Mouse (Mus musculus) midbrain, embryonic 12.5 days (tissue): ENCODE measurements around the gene Enox1. TPM values are rescaled to one million over a fixed set of nuclear protein-coding genes. Genes with fewer than 3 reads are reported as not detected.

Experiments used
- ATAC-seq: fragments of 200-750 bp; cut with Nextera tagmentation; 2 replicates; pipeline ENCODE4 v1.8.0; 2017; ENCODE audit warnings: low read depth, moderate TSS enrichment, moderate library complexity; ENCODE audit not compliant: low FRiP score
- H3K27ac ChIP-seq: fragments of 300-500 bp; sonication (generic); replicated peaks from 2 replicates; pipeline ENCODE4 v1.5.1; 2016; ENCODE audit warnings: mild to moderate bottlenecking
- H3K27me3 ChIP-seq: fragments of 300-500 bp; sonication (generic); 2 replicates; pipeline ENCODE4 v1.6.1; 2016; ENCODE audit warnings: mild to moderate bottlenecking
- H3K36me3 ChIP-seq: fragments of 300-500 bp; sonication (generic); 2 replicates; pipeline ENCODE4 v1.6.1; 2016
- H3K4me1 ChIP-seq: fragments of 300-500 bp; sonication (generic); 2 replicates; pipeline ENCODE4 v1.6.1; 2016
- H3K4me2 ChIP-seq: fragments of 300-500 bp; sonication (generic); replicated peaks from 2 replicates; pipeline ENCODE4 v1.6.1; 2016; ENCODE audit warnings: mild to moderate bottlenecking, moderate library complexity
- H3K4me3 ChIP-seq: fragments of 300-500 bp; sonication (generic); 2 replicates; pipeline ENCODE4 v1.5.1; 2016; ENCODE audit warnings: mild to moderate bottlenecking
- H3K9ac ChIP-seq: fragments of 300-500 bp; sonication (generic); replicated peaks from 2 replicates; pipeline ENCODE4 v1.6.1; 2016; ENCODE audit warnings: mild to moderate bottlenecking, moderate library complexity
- H3K9me3 ChIP-seq: fragments of 300-500 bp; sonication (generic); 2 replicates; pipeline ENCODE4 v1.6.1; 2016; ENCODE audit warnings: mild to moderate bottlenecking
- WGBS: fragments of 180-500 bp; shearing (Covaris S2); methylation state at CpG from one replicate; pipeline ENCODE4 v1.1.7; 2016; 5-methylcytosine and 5-hydroxymethylcytosine counted together
- polyA plus RNA-seq: library from polyadenylated mRNA; unstranded; fragments of >200 nt; fragmentation: Nextera tagmentation; extraction: Ambion mirVana; gene quantifications from 2 replicates; pipeline ENCODE4 v1.2.1, GENCODE M21; 2016

Enox1 gene
- polyA plus RNA-seq, 1 experiment from 2014 or later: 35.1 TPM

- Histone ChIP-seq H3K4me1 (no peaks in the 10 kb centered on the region), H3K4me2 (no peak overlapping the region), H3K9ac (no peak overlapping the region), H3K27me3 (no peaks in the 10 kb centered on the region), H3K27ac (no peak overlapping the region), H3K36me3 (no peaks in the 10 kb centered on the region), H3K9me3 (no peaks in the 10 kb centered on the region), H3K4me3 (no peak overlapping the region)
- ATAC-seq: no peak
- WGBS: 73% methylated on average over 11 of the region's 11 CpGs
Measured at GRCm38 (mm10) chr14:77343662-77344340, 187.2 kb downstream of the Enox1 start.

DNA sequence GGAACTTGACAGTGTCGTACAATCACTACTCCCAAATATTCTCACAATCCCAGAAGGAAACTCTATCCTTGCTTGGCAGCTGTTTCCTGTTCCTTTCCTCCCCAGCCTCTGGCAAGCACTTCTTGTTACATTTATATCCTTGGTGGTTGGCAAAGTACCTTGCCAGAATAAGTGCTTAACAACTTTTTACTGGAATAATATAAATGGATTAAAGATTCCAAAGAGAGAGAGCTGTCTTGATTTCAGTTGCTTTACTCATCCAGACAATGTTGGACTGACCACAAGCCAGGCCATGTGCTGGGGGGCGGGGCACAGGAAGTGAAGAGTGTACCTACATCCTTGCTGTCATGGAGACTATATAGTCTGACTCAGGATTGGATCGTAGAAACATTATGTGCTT is 189.7 kb downstream of the Enox1 start:
- Histone ChIP-seq H3K36me3 (no peaks in the 10 kb centered on the region), H3K4me2 (no peak overlapping the region), H3K9ac (no peak overlapping the region), H3K9me3 (no peaks in the 10 kb centered on the region), H3K27ac (no peak overlapping the region), H3K4me3 (no peak overlapping the region), H3K27me3 (no peaks in the 10 kb centered on the region), H3K4me1 (peaks cover 6% of the 10 kb centered on the region; the same call in 1 of the 2 replicates)
- WGBS: 88% methylated on average over 3 of the region's 3 CpGs
- ATAC-seq: no peak

GRCm38 (mm10) chr14:77351803-77352352 is 195.3 kb downstream of the Enox1 start:
- WGBS: 92% methylated on average over 2 of the region's 2 CpGs
- H3K4me3 ChIP-seq: no peak overlapping the region

DNA sequence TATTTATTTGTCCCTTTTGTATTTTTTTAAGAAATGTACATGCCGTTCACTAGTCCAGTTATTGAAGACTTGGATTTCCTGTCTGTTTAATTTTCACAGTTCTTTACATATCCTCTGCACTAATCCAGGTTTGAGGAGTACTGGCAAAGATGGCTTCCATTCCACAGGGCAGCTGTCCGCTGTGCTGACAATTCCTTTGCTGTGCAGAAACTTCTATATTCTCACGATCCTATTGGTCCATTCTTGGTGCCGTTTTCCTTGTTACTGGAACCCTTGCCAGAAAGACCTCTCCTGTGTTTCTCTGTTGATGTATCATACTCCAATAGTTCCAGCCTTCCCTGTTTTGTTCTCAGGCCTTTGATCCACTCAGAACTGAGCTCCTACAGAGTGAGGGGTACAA is 206.1 kb downstream of the Enox1 start:
- WGBS: 87% methylated on average over 4 of the region's 4 CpGs

More at GRCm38 (mm10) chr14:77351803-77352352, 195.3 kb downstream of the Enox1 start:
- Histone ChIP-seq H3K4me1 (peaks cover 8% of the 10 kb centered on the region; the same call in 1 of the 2 replicates), H3K9me3 (no peaks in the 10 kb centered on the region), H3K27ac (no peak overlapping the region), H3K36me3 (no peaks in the 10 kb centered on the region), H3K4me2 (no peak overlapping the region), H3K9ac (no peak overlapping the region), H3K27me3 (no peaks in the 10 kb centered on the region)
- no peak for ATAC-seq

GRCm38 (mm10) chr14:77368411-77368810 is 211.8 kb downstream of the Enox1 start:
- H3K36me3 ChIP-seq: no peaks in the 10 kb centered on the region
- H3K4me1 ChIP-seq: no peaks in the 10 kb centered on the region
- 78% methylated on average over 8 of the region's 8 CpGs for WGBS
- H3K27ac ChIP-seq: no peak overlapping the region
- H3K4me2 ChIP-seq: no peak overlapping the region
- no peaks in the 10 kb centered on the region for H3K27me3 ChIP-seq
- H3K4me3 ChIP-seq: no peak overlapping the region
- ATAC-seq: no peak
- no peak overlapping the region for H3K9ac ChIP-seq
- H3K9me3 ChIP-seq: no peaks in the 10 kb centered on the region

More for the DNA sequence above, 206.1 kb downstream of the Enox1 start:
- no peaks in the 10 kb centered on the region for H3K4me1 ChIP-seq
- H3K36me3 ChIP-seq: no peaks in the 10 kb centered on the region
- H3K4me3 ChIP-seq: no peak overlapping the region
- no peak overlapping the region for H3K27ac ChIP-seq
- no peak for ATAC-seq
- H3K9me3 ChIP-seq: no peaks in the 10 kb centered on the region
- no peak overlapping the region for H3K4me2 ChIP-seq
- H3K9ac ChIP-seq: no peak overlapping the region
- no peaks in the 10 kb centered on the region for H3K27me3 ChIP-seq

DNA sequence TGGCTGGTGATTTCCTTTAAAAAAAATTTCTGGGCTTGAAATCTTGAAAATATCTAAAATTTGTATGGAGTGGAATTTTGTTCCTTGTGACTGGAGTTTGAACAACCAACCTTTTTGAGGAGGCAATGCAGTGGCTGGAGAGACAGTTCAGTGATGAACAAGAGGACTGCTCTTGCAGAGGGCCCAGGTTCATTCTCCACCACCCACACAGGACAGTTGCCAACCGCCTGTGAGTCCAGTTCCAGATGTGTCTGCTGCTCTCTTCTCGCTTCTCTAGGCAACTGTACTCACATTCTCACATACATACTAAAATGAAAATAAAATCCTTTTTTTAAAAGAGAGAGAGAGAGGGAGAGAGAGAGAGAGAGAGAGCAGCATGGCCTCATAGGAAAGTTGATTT is 212.5 kb downstream of the Enox1 start:
- no peak overlapping the region for H3K27ac ChIP-seq
- 89% methylated on average over 2 of the region's 2 CpGs for WGBS
- no peaks in the 10 kb centered on the region for H3K36me3 ChIP-seq
- H3K4me2 ChIP-seq: no peak overlapping the region
- ATAC-seq: no peak
- H3K9ac ChIP-seq: no peak overlapping the region
- H3K27me3 ChIP-seq: no peaks in the 10 kb centered on the region
- H3K4me1 ChIP-seq: no peaks in the 10 kb centered on the region
- H3K4me3 ChIP-seq: no peak overlapping the region
- H3K9me3 ChIP-seq: no peaks in the 10 kb centered on the region

GRCm38 (mm10) chr14:77370521-77370920 is 214.0 kb downstream of the Enox1 start:
- no peak for ATAC-seq
- Histone ChIP-seq H3K9me3 (no peaks in the 10 kb centered on the region), H3K9ac (no peak overlapping the region), H3K27ac (no peak overlapping the region), H3K4me3 (no peak overlapping the region), H3K4me1 (no peaks in the 10 kb centered on the region; the same call in 1 of the 2 replicates), H3K36me3 (no peaks in the 10 kb centered on the region), H3K4me2 (no peak overlapping the region), H3K27me3 (no peaks in the 10 kb centered on the region)
- WGBS: 83% methylated on average over 3 of the region's 3 CpGs

- H3K4me3 ChIP-seq: no peak overlapping the region
- H3K27me3 ChIP-seq: no peaks in the 10 kb centered on the region
- no peak overlapping the region for H3K4me2 ChIP-seq
- no peak for ATAC-seq
- H3K9ac ChIP-seq: no peak overlapping the region
- whole genome bisulfite sequencing: 69% methylated on average over 5 of the region's 5 CpGs
- peaks cover 5% of the 10 kb centered on the region for H3K4me1 ChIP-seq
- no peak overlapping the region for H3K27ac ChIP-seq
- no peaks in the 10 kb centered on the region for H3K36me3 ChIP-seq
- no peaks in the 10 kb centered on the region for H3K9me3 ChIP-seq
Measured at GRCm38 (mm10) chr14:77371977-77372376, 215.4 kb downstream of the Enox1 start.

DNA sequence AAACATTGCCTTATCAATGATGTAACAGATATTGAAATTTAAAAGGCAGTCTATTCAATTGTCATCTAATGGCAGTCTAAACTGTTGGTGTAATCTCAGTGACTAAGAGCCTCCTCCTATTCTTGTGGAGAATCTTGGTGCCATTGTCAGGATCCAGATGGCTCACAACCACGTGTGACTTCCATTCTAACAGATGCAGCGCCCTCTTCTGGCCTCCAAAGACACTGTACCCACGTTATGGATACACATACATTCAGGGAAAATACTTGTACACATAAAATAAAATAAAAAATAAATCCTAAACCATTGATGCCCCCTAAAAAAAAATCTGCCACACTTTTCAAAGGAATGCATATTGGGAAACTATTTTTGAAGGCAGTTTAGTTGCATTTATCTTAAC is 216.6 kb downstream of the Enox1 start:
- Histone ChIP-seq H3K27ac (no peak overlapping the region), H3K4me1 (peaks cover 16% of the 10 kb centered on the region), H3K4me3 (no peak overlapping the region), H3K9me3 (no peaks in the 10 kb centered on the region), H3K9ac (no peak overlapping the region), H3K27me3 (no peaks in the 10 kb centered on the region), H3K36me3 (no peaks in the 10 kb centered on the region), H3K4me2 (no peak overlapping the region)
- no peak for ATAC-seq
- WGBS: 72% methylated on average over 3 of the region's 3 CpGs

GRCm38 (mm10) chr14:77375054-77375453 is 218.5 kb downstream of the Enox1 start:
- no peak for ATAC-seq
- H3K9me3 ChIP-seq: no peaks in the 10 kb centered on the region
- peaks cover 21% of the 10 kb centered on the region for H3K4me1 ChIP-seq
- 65% methylated on average over 2 of the region's 2 CpGs for WGBS
- no peak overlapping the region for H3K4me3 ChIP-seq
- H3K36me3 ChIP-seq: no peaks in the 10 kb centered on the region
- no peak overlapping the region for H3K4me2 ChIP-seq
- no peaks in the 10 kb centered on the region for H3K27me3 ChIP-seq
- no peak overlapping the region for H3K27ac ChIP-seq
- H3K9ac ChIP-seq: no peak overlapping the region

DNA sequence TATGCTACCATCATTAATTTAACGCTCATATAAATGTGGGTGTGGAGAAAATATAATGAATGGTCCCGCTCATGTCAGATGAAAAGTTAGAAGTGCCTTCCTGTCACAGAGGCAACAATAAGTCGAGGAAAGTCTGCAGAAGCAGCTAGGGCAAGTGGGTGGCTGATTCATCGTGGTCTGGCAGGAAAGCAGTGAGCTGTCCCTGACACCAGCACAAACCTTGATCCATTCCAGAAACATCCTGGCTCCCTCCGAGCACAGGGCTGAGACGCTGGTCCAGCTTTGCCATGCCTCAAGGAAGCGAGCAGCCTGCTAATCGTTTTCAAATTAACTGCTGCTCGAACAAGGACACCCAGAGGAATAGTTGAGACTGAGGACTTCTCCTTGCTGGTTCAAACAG is 219.1 kb downstream of the Enox1 start:
- ATAC-seq: no peak
- Histone ChIP-seq H3K36me3 (no peaks in the 10 kb centered on the region), H3K9ac (no peak overlapping the region), H3K4me3 (no peak overlapping the region), H3K4me1 (peaks cover 23% of the 10 kb centered on the region), H3K27me3 (no peaks in the 10 kb centered on the region), H3K27ac (no peak overlapping the region), H3K4me2 (no peak overlapping the region), H3K9me3 (no peaks in the 10 kb centered on the region)
- WGBS: 78% methylated on average over 9 of the region's 9 CpGs

- H3K36me3 ChIP-seq: no peaks in the 10 kb centered on the region
- peaks cover 34% of the 10 kb centered on the region for H3K4me1 ChIP-seq
- ATAC-seq: no peak
- H3K27ac ChIP-seq: peak overlapping the region; percentile 67; the same call in 1 of the 2 replicates
- no peak overlapping the region for H3K4me3 ChIP-seq
- H3K9me3 ChIP-seq: no peaks in the 10 kb centered on the region
- 87% methylated on average over 7 of the region's 7 CpGs for WGBS
- H3K4me2 ChIP-seq: no peak overlapping the region
- no peaks in the 10 kb centered on the region for H3K27me3 ChIP-seq
- no peak overlapping the region for H3K9ac ChIP-seq
Measured at GRCm38 (mm10) chr14:77376731-77377130, 220.2 kb downstream of the Enox1 start.
